Mouse (Mus musculus): ENCODE results near the gene Foxj2. TPM values are rescaled to one million over a fixed set of nuclear protein-coding genes. Genes with fewer than 3 reads are reported as not detected.

Gene Foxj2
- polyA plus RNA-seq, 1 experiment from 2014 or later = 6.2 TPM

- no peaks in the 10 kb centered on the region for H3K36me3 ChIP-seq
- no peaks in the 10 kb centered on the region for H3K9me3 ChIP-seq
- peak within 1 kb of the TSS; percentile 30; the same call in 1 of the 2 replicates for H3K27ac ChIP-seq
- peak within 1 kb of the TSS; percentile 62 for H3K4me3 ChIP-seq (replicated peaks)
- WGBS = under 1% methylated on average over 46 of the region's 46 CpGs
- H3K27me3 ChIP-seq = peaks cover 31% of the 10 kb centered on the region
- H3K4me1 ChIP-seq (replicated peaks) = peaks cover 15% of the 10 kb centered on the region; the same call in 1 of the 2 replicates
- peak within 1 kb of the TSS; percentile 80 for H3K9ac ChIP-seq (replicated peaks)
- ATAC-seq = peak; percentile 87
- H3K4me2 ChIP-seq (replicated peaks) = peak within 1 kb of the TSS; percentile 92
These were observed 18.4 kb upstream of the Foxj2 start, which contains the start of gene Slc2a3 for GRCm38 (mm10) chr6:122801301-122801800. Slc2a3 (minus strand) TSS chr6:122801640.

- 3% methylated on average over 34 of the region's 34 CpGs for WGBS
- Histone ChIP-seq H3K4me2 (replicated peaks) (peak overlapping the region; percentile 92), H3K36me3 (no peaks in the 10 kb centered on the region), H3K9me3 (no peaks in the 10 kb centered on the region), H3K4me1 (replicated peaks) (peaks cover 15% of the 10 kb centered on the region; the same call in 1 of the 2 replicates), H3K27me3 (peaks cover 31% of the 10 kb centered on the region), H3K9ac (replicated peaks) (peak overlapping the region; percentile 80), H3K27ac (peak overlapping the region; percentile 30; the same call in 1 of the 2 replicates), H3K4me3 (replicated peaks) (peak overlapping the region; percentile 62)
- peak; percentile 78 for ATAC-seq
These were observed 17.8 kb upstream of the Foxj2 start for GRCm38 (mm10) chr6:122801801-122802514.

DNA sequence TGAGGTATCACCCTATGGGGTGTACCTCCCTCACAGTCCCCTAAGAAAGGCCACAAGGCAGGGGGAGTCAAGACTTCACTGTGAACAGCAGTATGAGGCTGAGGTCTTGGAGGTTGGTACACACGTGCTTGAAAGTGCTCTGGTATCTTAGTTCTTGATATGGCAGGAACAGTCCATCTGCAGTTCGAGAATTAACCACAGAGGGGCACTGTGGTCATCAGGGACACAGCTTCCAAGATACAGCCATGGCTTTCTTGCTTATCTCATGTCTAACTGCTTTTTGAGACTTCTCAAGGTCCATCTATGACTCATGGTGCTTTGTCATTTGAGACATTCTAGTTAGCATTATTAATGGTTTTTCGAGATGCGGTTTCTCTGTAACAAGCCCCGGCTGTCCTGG is 15.3 kb upstream of the Foxj2 start:
- Histone ChIP-seq H3K36me3 (no peaks in the 10 kb centered on the region), H3K9me3 (no peaks in the 10 kb centered on the region), H3K4me3 (replicated peaks) (no peak overlapping the region), H3K4me2 (replicated peaks) (no peak overlapping the region), H3K9ac (replicated peaks) (no peak overlapping the region), H3K4me1 (replicated peaks) (peaks cover 15% of the 10 kb centered on the region; the same call in 1 of the 2 replicates), H3K27me3 (peaks cover 42% of the 10 kb centered on the region), H3K27ac (no peak overlapping the region)
- 25% methylated on average over 5 of the region's 5 CpGs for WGBS
- ATAC-seq = no peak

GRCm38 (mm10) chr6:122810022-122810614 is 9.6 kb upstream of the Foxj2 start:
- Histone ChIP-seq H3K9me3 (no peaks in the 10 kb centered on the region), H3K27ac (peak overlapping the region; percentile 97), H3K4me2 (replicated peaks) (peak overlapping the region; percentile 53), H3K36me3 (no peaks in the 10 kb centered on the region), H3K27me3 (peaks cover 11% of the 10 kb centered on the region; the same call in 1 of the 2 replicates), H3K4me1 (replicated peaks) (peaks cover 10% of the 10 kb centered on the region), H3K9ac (replicated peaks) (peak overlapping the region; percentile 59), H3K4me3 (replicated peaks) (peak overlapping the region; percentile 70)
- 2% methylated on average over 11 of the region's 11 CpGs for WGBS
- ATAC-seq = no peak

DNA sequence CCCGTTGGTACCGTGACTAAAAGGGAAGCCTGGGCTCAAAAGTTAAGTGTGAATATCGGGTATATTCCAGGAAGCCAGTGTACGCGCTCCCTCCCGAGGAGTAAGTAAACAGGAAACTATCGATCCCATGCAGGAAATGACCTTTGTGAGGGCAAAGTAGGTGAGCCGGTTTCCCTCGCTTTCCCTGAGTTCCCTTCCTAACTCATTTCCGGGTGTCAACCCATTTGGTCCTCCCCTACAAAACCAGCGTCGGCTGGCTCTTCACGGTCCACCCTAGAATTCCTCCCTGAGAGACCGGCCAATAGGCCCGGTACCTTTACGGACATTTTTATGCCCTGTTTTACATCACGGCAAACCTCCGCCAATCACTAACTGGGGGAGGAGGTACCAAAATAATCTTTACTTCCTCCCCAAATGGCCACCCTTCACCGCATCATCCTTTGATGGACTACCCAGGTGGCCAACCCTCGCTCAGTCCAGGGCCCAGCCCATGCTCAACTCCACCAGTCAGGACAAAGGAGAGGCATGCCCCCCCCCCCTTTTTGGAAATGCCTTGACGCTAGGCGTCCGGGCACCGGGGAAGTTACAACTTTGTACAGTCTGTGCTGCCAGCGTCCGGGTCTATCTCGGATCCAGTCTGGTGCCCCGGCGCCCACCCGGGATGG is 9.0 kb upstream of the Foxj2 start:
- peak; percentile 100 for ATAC-seq
- H3K4me2 ChIP-seq (replicated peaks) = peak overlapping the region; percentile 53
- WGBS = under 1% methylated on average over 30 of the region's 30 CpGs

DNA sequence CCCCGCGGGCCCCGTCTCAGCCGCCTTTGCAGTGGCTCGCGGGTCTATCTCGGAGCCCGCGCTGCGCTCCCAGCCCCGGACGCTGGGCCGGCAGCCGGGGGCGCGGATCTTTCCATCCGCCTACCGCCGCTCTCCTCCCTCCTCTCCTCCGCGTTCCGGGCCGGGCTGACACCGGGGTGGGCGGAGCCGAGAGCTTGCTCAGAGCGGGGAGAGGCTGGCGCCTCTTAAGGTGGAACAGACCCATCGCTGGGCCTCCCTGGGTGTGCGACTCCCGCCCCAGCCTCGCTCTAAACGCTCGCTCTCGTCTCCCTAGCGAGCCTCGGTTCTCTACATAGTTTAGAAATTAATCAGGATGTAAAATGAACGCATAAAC is 8.4 kb upstream of the Foxj2 start:
- WGBS = 1% methylated on average over 34 of the region's 38 CpGs
- H3K4me1 ChIP-seq (replicated peaks) = peaks cover 10% of the 10 kb centered on the region
- peak overlapping the region; percentile 97 for H3K27ac ChIP-seq
- ATAC-seq = peak; percentile 94
- peak overlapping the region; percentile 53 for H3K4me2 ChIP-seq (replicated peaks)
- peaks cover 11% of the 10 kb centered on the region; the same call in 1 of the 2 replicates for H3K27me3 ChIP-seq
- no peaks in the 10 kb centered on the region for H3K9me3 ChIP-seq
- H3K4me3 ChIP-seq (replicated peaks) = peak overlapping the region; percentile 70
- no peaks in the 10 kb centered on the region for H3K36me3 ChIP-seq
- peak overlapping the region; percentile 70 for H3K9ac ChIP-seq (replicated peaks)

More for the DNA sequence above, 9.0 kb upstream of the Foxj2 start:
- Histone ChIP-seq H3K4me1 (replicated peaks) (peaks cover 10% of the 10 kb centered on the region), H3K36me3 (no peaks in the 10 kb centered on the region), H3K27ac (peak overlapping the region; percentile 97), H3K4me3 (replicated peaks) (peak overlapping the region; percentile 70), H3K9me3 (no peaks in the 10 kb centered on the region), H3K9ac (replicated peaks) (peak overlapping the region; percentile 70), H3K27me3 (peaks cover 11% of the 10 kb centered on the region; the same call in 1 of the 2 replicates)

DNA sequence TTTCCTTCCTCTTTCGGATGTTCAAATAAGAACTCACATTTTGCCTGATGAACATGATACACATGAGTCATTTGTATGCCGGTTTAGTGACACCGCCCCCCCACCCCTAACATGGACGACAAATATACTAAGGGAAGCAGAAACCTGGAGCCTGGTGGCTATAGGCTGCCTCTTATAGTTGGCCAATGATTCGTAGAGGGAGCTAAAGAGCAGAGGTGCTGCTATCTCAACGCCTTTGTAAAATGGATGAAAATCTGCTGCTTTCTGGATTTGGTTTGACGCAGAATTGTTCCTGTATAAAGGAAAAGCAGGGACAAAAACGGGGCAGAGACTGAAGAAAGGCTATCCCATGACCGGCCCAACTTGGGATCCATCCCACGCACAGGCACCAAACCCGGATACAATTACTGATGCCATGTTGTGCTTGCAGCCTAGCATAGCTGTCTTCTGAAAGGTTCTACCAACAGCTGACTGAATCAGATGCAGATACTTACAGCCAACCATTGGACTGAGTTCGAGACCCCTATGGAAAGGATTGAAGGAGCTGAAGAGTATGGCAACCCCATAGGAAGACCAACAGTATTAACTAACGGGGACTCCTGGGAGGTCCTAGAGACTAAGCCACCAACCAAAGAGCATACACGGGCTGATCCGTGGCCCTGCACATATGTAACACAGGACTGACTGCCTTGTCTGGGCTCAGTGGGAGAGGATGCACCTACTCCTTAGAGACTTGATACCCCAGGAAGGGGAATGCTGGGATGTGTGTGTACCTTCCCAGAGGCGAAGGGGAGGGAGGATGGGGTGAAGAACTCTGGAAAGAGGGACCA is 7.7 kb upstream of the Foxj2 start:
- 28% methylated on average over 16 of the region's 16 CpGs for WGBS
- peak; percentile 21 for ATAC-seq

GRCm38 (mm10) chr6:122812716-122813115 is 7.0 kb upstream of the Foxj2 start:
- no peak overlapping the region for H3K27ac ChIP-seq
- peaks cover 8% of the 10 kb centered on the region; the same call in 1 of the 2 replicates for H3K27me3 ChIP-seq
- H3K9me3 ChIP-seq = no peaks in the 10 kb centered on the region
- peaks cover 10% of the 10 kb centered on the region for H3K4me1 ChIP-seq (replicated peaks)
- no peak overlapping the region for H3K4me2 ChIP-seq (replicated peaks)
- H3K4me3 ChIP-seq (replicated peaks) = no peak overlapping the region
- no peaks in the 10 kb centered on the region for H3K36me3 ChIP-seq
- no peak for ATAC-seq
- WGBS = 93% methylated on average over 4 of the region's 4 CpGs
- H3K9ac ChIP-seq (replicated peaks) = no peak overlapping the region

More for the DNA sequence above, 7.7 kb upstream of the Foxj2 start:
- Histone ChIP-seq H3K4me3 (replicated peaks) (peak overlapping the region; percentile 70), H3K4me1 (replicated peaks) (peaks cover 10% of the 10 kb centered on the region), H3K9me3 (no peaks in the 10 kb centered on the region), H3K27ac (peak overlapping the region; percentile 97), H3K36me3 (no peaks in the 10 kb centered on the region), H3K27me3 (peaks cover 11% of the 10 kb centered on the region; the same call in 1 of the 2 replicates), H3K9ac (replicated peaks) (peak overlapping the region; percentile 44), H3K4me2 (replicated peaks) (peak overlapping the region; percentile 53)

DNA sequence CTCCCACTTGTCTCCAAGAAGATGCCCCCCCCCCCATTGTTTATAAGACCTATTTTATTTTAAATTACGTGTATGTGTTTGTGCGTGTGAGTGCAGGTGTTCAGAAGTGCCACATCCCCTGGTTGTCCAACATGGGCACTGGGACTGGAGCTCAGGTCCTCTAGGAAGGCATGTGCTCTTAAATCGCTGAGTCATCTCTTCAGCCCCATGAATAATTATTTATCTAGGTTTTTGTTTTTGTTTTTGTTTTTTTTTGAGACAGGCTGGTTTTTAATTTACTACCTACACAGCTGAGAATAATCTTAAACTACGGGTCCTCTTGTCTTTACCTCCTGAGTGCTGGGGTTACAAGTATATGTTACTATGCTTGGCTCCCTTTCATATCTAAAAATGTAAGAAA is 6.1 kb upstream of the Foxj2 start:
- no peak for ATAC-seq
- 90% methylated on average over 4 of the region's 4 CpGs for WGBS
- H3K9ac ChIP-seq (replicated peaks) = no peak overlapping the region

GRCm38 (mm10) chr6:122820071-122820798 is 521 bp downstream of the Foxj2 start:
- Histone ChIP-seq H3K27me3 (peaks cover 8% of the 10 kb centered on the region; the same call in 1 of the 2 replicates), H3K4me3 (replicated peaks) (peak overlapping the region; percentile 93), H3K9me3 (no peaks in the 10 kb centered on the region), H3K27ac (peak overlapping the region; percentile 64; the same call in 1 of the 2 replicates), H3K9ac (replicated peaks) (peak overlapping the region; percentile 95), H3K4me2 (replicated peaks) (peak overlapping the region; percentile 88), H3K4me1 (replicated peaks) (peaks cover 32% of the 10 kb centered on the region), H3K36me3 (no peaks in the 10 kb centered on the region)
- ATAC-seq = peak; percentile 79
- under 1% methylated on average over 37 of the region's 38 CpGs for whole genome bisulfite sequencing

More for the DNA sequence above, 6.1 kb upstream of the Foxj2 start:
- Histone ChIP-seq H3K27ac (no peak overlapping the region), H3K4me3 (replicated peaks) (no peak overlapping the region), H3K9me3 (no peaks in the 10 kb centered on the region), H3K4me2 (replicated peaks) (no peak overlapping the region), H3K36me3 (no peaks in the 10 kb centered on the region), H3K4me1 (replicated peaks) (peaks cover 10% of the 10 kb centered on the region), H3K27me3 (peaks cover 8% of the 10 kb centered on the region; the same call in 1 of the 2 replicates)

All from midbrain, embryonic 13.5 days (tissue).